Comparison of ENCODE assay signal across 9 mouse cellular contexts in genomic region chr9:115120276-115120675, GRCm38 (mm10).
DNase-seq lines count a peak whose midpoint lies in the region; ATAC-seq and TF ChIP-seq lines count a peak whose summit lies in the region.
"Had no signal": no experiment of that assay in that cellular context is flagged by ENCODE, and none has a peak within 500 bp of the region (broad histone marks: within the 10 kb centered on the region; RNA-seq: fewer than 3 reads in every experiment).

No protein-coding gene starts in this region.

- H3K27ac ChIP-seq in heart, embryonic 14.5 days (replicated peaks in 1 of 2; ENCODE audit: control insufficient read depth in 1 of 2, insufficient read depth in 1 of 2, low read depth in 2 of 2, low read length in 2 of 2): peak overlapping the region in 1 of 2 experiments; percentile 21; a peak in 1 of 4 replicates
- H3K27ac ChIP-seq in hindbrain, embryonic 16.5 days (ENCODE audit: low read depth, low read length): no peak overlapping the region
- peak overlapping the region; percentile 30; the same call in 1 of the 2 replicates for H3K27ac ChIP-seq in lung, embryonic 14.5 days (ENCODE audit: low read depth)
- H3K27ac ChIP-seq: stomach, embryonic 15.5 days had no signal

- no peak overlapping the region for H3K9ac ChIP-seq in heart, embryonic 14.5 days (ENCODE audit: low read length)
- H3K9ac ChIP-seq in hindbrain, embryonic 16.5 days (ENCODE audit: low read depth, low read length): no peak overlapping the region
- no peak overlapping the region for H3K9ac ChIP-seq in lung, embryonic 14.5 days
- H3K9ac ChIP-seq: stomach, embryonic 15.5 days had no signal

- TF ChIP-seq CTCF in lung, embryonic 14.5 days (IDR thresholded peaks at IDR 0.05; ENCODE audit: low read depth): no peak

- intact Hi-C loops in heart, postnatal 36 days (cut with DNase I): no loop called here
- intact Hi-C loops in left cerebral cortex, postnatal 14 days (cut with DNase I): no loop called here

- no peak for DNase-seq in heart, postnatal 36 days
- peak; percentile 14 for DNase-seq in NIH3T3 (ENCODE audit: low read depth)
- peak; percentile 77 for DNase-seq in lung, embryonic 14.5 days
- no peak for DNase-seq in layer of hippocampus, adult 9-10 months (ENCODE audit: low spot score)
- DNase-seq in thymus, postnatal 10 days (ENCODE audit: low spot score in 2 of 2): no peak
- no peak for DNase-seq in left cerebral cortex, postnatal 14 days (ENCODE audit: low spot score in 2 of 2)

- no peaks in the 10 kb centered on the region for H3K36me3 ChIP-seq in heart, embryonic 14.5 days (ENCODE audit: control insufficient read depth, insufficient read depth, low read length)
- no peaks in the 10 kb centered on the region for H3K36me3 ChIP-seq in hindbrain, embryonic 16.5 days (ENCODE audit: control insufficient read depth, insufficient read depth, low read length)
- no peaks in the 10 kb centered on the region for H3K36me3 ChIP-seq in lung, embryonic 14.5 days (ENCODE audit: insufficient read depth)
- H3K36me3 ChIP-seq: stomach, embryonic 15.5 days had no signal

- H3K4me3 ChIP-seq in heart, embryonic 14.5 days (ENCODE audit: control insufficient read depth in 1 of 2, insufficient read depth in 1 of 2, low read depth in 1 of 2, low read length in 2 of 2): no peak overlapping the region
- no peak overlapping the region for H3K4me3 ChIP-seq in hindbrain, embryonic 16.5 days (ENCODE audit: low read length)
- no peak overlapping the region for H3K4me3 ChIP-seq in lung, embryonic 14.5 days (ENCODE audit: low read depth, low read length)
- H3K4me3 ChIP-seq: stomach, embryonic 15.5 days had no signal

- WGBS in heart, embryonic 14.5 days: 77% methylated on average over 5 of the region's 5 CpGs
- WGBS in hindbrain, embryonic 16.5 days: 50% methylated on average over 5 of the region's 5 CpGs
- WGBS in lung, embryonic 14.5 days: 53% methylated on average over 5 of the region's 5 CpGs

- H3K4me1 ChIP-seq in heart, embryonic 14.5 days (ENCODE audit: control insufficient read depth in 2 of 2, insufficient read depth in 2 of 2, low read length in 2 of 2): peaks cover 14 to 15% of the 10 kb centered on the region in 2 experiments
- peaks cover 9% of the 10 kb centered on the region for H3K4me1 ChIP-seq in hindbrain, embryonic 16.5 days (ENCODE audit: control insufficient read depth, insufficient read depth, low read depth, low read length)
- peaks cover 14% of the 10 kb centered on the region for H3K4me1 ChIP-seq in lung, embryonic 14.5 days (ENCODE audit: insufficient read depth)

- no peak for ATAC-seq in heart, embryonic 14.5 days (ENCODE audit: insufficient number of reproducible peaks, insufficient read depth, low FRiP score, low read depth)
- ATAC-seq in hindbrain, embryonic 16.5 days: peak; percentile 16; the same call in 1 of the 2 replicates
- peak; percentile 46; the same call in 1 of the 2 replicates for ATAC-seq in lung, embryonic 14.5 days (ENCODE audit: insufficient read depth)

- H3K27me3 ChIP-seq in heart, embryonic 14.5 days (ENCODE audit: control insufficient read depth, insufficient read depth, low read length): no peaks in the 10 kb centered on the region
- H3K27me3 ChIP-seq in hindbrain, embryonic 16.5 days (replicated peaks; ENCODE audit: control insufficient read depth, insufficient read depth, low read length): no peaks in the 10 kb centered on the region
- H3K27me3 ChIP-seq in lung, embryonic 14.5 days (ENCODE audit: insufficient read depth, low read length): no peaks in the 10 kb centered on the region
- H3K27me3 ChIP-seq: stomach, embryonic 15.5 days had no signal

- peak overlapping the region; percentile 25; the same call in 1 of the 2 replicates for H3K4me2 ChIP-seq in heart, embryonic 14.5 days (ENCODE audit: low read length)
- no peak overlapping the region for H3K4me2 ChIP-seq in hindbrain, embryonic 16.5 days (ENCODE audit: low read length)
- H3K4me2 ChIP-seq in lung, embryonic 14.5 days: no peak overlapping the region
- H3K4me2 ChIP-seq: stomach, embryonic 15.5 days had no signal

- H3K9me3 ChIP-seq in heart, embryonic 14.5 days (ENCODE audit: control insufficient read depth, low read length): no peaks in the 10 kb centered on the region
- H3K9me3 ChIP-seq in hindbrain, embryonic 16.5 days (ENCODE audit: control insufficient read depth, low read length): no peaks in the 10 kb centered on the region
- no peaks in the 10 kb centered on the region for H3K9me3 ChIP-seq in lung, embryonic 14.5 days (ENCODE audit: low read depth, low read length)
- H3K9me3 ChIP-seq: stomach, embryonic 15.5 days had no signal

Comparison
In these comparisons a context has a peak if more than half of its experiments do, and no peak if none do; other contexts are left out.
1. DNase-seq: peak in NIH3T3 (single experiment) and lung, embryonic 14.5 days (single experiment); none in heart, postnatal 36 days (0 of 2), layer of hippocampus, adult 9-10 months (single experiment), thymus, postnatal 10 days (0 of 2) and left cerebral cortex, postnatal 14 days (0 of 2).